Mouse (Mus musculus) urinary bladder, postnatal 25 days (tissue): Measurements from ENCODE around the gene Nkx3-2.
A peak's percentile ranks its signal among the peaks of the same experiment; 100 is the strongest.

Experiments used
- DNase-seq: peaks from one replicate; pipeline ENCODE4 v3.0.0; 2022; ENCODE audit warnings: low spot score

Nkx3-2 gene

DNA sequence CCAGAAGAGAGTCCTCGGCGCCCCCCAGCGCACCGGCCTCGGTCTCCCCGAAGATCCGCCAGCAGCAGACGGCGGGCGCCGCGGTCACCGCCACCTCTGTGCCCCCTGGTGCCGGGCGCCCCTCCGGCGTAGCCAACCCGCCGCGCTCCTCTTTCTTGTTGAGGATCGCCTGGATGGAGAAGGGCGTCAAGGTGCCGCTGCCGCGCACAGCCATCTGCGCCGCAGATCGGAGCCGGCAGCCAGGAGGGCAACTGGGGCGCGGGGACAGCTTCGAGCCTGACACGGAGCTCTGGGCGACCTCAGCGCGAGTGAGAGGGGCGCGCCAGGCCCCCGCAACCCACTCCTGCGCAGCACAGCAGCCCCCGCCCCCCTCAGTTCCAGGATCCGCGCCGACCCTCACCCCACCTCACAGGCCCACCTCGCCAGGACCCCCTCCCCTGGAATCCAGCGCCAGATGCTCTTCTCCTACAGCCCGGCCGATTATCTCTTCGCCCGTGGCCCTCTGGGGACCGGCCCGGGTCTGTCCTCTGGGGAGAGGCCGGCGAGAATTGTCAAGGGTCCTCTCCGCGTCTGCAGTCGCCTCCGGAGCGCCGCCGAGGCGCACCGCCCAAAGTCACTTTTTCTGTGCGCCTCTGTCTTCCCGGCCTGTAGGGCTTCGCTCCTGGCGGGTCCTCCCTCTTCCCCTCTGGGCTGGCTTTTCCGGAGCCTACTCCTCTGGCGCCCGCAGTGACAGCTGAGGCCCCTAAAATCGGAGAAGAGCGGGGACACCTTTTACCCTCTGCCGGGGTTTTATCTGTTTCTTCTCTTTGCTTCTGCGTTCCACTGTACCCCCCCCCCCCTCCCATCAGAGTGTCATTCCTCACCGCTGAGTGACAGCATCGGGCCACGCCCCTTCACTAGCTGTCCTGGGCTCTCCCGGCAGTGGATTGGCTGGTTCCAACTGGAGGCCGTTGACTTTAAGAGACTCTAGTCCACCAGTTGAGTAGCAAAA is at the start of gene Nkx3-2:
Gene Nkx3-2 (minus strand): TSS at position 771 of the 991 bp plus-strand sequence.
- no peak for DNase-seq

DNA sequence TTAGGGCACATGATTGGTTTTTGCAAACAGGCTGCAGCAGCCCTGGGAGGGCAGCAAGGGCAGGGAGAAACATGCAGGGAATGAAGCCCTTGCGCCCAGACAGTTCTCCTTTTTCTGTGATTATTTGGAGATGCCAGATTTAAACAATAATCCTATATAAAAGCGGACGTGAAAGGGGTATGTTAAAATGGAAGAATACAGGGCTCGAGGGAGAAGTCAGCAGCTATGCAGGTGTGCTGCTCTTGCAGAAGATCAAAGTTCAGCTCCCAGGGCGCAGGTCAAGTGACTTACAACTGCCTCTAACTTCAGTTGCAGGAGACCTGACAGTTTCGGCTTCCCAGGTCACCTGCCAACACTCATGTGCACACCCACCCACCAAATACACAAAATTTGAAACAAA is 48.2 kb upstream of the Nkx3-2 start:
- DNase-seq = no peak

GRCm38 (mm10) chr5:41811279-41811678 is 47.0 kb upstream of the Nkx3-2 start:
- no peak for DNase-seq

DNA sequence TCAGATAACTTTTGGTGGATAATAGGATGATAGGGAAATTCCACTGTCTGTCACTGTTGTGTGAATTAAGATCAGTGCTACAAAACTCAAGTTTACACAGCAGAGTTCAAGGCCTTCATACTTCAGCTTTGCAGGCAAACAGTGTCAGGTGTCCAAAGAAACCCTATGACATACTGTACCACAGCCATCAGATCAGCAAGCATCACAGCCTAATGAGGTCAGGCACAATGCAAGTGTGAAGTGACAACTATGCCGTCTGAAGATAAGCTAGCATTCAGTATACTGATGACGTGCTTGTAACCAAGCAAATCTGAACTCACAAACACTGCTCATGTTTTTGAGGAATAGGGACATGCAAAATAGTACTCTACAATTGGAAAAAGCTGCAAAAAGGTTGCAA is 43.1 kb upstream of the Nkx3-2 start:
- no peak for DNase-seq

DNA sequence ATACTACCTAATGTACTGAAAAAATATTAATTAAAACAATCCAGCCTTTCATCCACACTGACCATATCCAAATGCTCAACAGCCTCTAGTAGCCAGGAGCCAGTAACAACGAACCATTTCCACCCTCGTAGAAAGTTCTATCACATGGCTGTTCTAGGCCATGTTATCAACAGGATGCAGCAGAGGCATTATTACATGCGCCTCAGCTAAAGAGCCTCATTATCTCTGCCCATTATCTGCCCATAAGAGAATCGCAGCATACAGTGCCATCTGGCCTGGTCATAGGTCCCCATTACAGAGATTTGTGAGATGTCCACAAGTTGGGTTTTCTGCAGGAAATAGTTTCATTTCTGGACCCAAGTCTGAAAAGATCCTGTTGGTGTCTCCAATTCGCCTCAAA is 41.9 kb upstream of the Nkx3-2 start:
- no peak for DNase-seq

- DNase-seq = no peak
Observed at GRCm38 (mm10) chr5:41805085-41805484, 40.8 kb upstream of the Nkx3-2 start.

DNA sequence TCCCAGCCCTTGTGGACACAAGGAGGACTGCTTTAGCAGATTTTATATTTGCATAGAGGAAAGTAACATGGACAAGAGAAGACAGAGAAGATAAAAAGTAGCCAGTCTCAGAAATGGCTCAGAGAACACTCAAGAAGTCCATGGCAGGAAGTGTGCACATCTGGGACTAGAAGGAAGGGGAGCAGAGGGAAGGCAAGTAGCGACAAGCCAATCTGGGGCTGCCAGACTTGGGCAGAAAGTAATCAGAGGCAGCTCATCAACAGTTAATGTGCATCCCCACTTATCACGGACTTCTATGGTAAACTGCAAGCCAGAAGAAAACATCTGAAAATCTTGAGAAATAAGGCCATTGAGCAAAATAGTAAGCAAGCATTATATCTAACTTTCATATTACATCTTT is 40.3 kb upstream of the Nkx3-2 start:
- DNase-seq = no peak

DNA sequence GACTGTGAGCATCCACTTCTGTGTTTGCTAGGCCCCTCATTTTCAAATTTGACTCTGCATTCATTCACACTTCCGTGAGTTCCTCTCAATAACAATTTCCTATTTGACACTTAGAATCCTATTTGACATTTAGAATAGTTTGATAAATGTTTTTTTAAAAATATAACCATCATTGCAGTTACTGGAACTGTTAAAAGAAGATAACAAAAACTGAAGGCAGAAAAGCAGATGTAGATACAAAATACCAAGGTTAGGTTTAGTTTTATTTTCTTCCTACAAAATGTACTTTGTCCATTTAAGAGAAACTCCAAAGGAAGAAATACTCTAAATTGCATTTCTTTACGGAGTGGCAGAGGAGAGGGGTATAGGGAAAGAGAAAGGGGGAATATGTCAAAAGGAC is 37.3 kb upstream of the Nkx3-2 start:
- no peak for DNase-seq

DNA sequence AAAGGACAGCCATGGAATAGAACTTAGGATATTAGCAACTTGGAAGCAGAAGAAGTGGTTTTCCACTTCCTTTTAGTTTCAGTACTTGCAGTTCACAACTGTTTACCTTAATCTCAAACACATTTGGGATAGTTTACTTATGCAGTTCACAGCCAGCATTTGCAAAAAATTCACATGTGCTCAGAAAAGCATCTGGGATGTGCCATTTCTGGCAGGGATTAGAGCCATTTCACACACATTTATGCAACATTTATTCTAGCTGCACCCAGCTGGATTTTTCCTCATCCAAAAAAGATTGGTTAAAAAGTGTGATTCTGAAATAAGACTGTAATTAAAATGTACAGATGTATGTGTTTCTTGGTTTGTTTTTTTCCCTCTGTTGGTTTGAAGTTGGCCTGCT is 30.1 kb upstream of the Nkx3-2 start:
- no peak for DNase-seq

DNA sequence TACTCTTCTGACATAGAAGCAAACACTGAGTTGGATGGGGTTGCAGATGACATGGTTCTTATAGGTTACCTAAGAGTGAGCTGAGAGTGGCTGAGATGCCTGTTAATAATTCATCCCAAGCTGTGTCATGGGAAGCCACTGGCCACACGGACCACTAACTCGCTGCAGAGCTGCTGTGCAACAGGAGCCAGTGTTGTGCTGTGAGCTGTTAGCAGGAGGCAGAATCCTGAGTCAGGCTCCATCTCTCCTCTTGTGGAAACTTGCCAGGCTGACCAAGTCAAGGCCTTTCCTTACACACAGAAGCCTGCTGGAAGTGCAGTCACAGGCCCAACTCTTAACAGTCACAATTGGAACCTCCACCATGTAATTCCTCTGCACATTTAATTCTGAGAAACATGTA is 26.2 kb upstream of the Nkx3-2 start:
- DNase-seq = no peak

DNA sequence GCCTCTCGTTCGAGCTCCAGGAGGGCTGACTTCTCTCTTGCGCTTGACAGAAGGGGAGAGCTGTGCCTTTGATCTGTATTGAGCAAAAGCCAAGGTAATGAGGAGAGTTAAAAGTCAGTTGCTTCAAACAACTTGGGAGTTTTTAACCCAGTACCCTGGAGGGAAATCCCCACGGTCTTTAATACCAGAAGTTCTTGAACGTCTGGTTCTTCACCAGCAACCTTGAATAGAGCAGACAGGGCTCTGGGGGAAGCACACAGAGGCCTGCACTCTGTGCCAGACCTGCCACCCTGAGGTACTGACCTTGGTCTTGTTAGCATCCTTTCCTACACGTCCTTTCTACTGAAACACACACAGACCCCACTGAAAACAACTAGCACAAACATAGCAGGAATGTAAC is 24.6 kb upstream of the Nkx3-2 start:
- DNase-seq = no peak

DNA sequence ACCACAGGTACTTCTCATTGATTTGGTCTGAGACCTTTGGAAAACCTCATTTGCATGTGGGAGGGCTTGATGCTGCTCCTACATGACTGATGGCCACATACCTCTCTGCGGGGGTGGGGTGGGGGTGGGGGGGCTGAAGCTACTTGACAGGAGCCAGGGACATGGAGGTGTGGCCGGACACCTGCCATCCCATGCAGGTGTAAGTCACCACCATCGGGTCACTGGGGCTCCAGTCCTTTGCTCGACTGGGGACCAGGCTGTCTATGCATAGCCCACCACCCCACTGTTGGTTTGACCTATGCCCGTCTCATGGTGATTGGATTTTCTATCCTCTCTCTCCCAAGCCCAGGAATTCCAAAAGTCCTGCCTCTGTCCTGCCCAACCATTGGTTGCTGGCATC is 17.6 kb upstream of the Nkx3-2 start:
- no peak for DNase-seq

- DNase-seq = no peak
Observed at GRCm38 (mm10) chr5:41780026-41780425, 15.7 kb upstream of the Nkx3-2 start.

DNA sequence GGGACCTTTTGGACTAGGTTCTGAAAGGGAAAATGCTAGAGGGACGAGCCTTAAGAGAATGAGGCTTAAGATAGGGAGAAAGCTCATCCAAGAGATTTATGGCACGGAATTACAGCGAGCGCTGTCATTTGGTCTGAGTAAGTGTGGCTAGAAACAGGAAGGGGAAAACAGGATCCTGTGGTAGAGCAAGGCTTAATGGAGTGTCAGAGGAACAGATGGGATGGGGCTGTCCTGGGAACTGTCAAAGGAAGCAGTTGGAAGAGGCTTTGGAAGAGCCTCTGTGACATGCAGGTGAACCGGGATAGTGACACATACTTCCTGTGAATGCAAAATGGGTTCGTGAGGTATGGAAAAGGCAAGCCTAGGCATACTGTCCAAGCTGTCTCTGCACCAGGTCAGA is 11.4 kb upstream of the Nkx3-2 start:
- no peak for DNase-seq

- no peak for DNase-seq
Observed at GRCm38 (mm10) chr5:41775273-41775672, 11.0 kb upstream of the Nkx3-2 start.

- DNase-seq = peak; percentile 89
Observed at GRCm38 (mm10) chr5:41768382-41769040, 4.2 kb upstream of the Nkx3-2 start.

- no peak for DNase-seq
Observed at GRCm38 (mm10) chr5:41767296-41768200, 3.2 kb upstream of the Nkx3-2 start.

GRCm38 (mm10) chr5:41766406-41767010 is 2.2 kb upstream of the Nkx3-2 start:
- no peak for DNase-seq

DNA sequence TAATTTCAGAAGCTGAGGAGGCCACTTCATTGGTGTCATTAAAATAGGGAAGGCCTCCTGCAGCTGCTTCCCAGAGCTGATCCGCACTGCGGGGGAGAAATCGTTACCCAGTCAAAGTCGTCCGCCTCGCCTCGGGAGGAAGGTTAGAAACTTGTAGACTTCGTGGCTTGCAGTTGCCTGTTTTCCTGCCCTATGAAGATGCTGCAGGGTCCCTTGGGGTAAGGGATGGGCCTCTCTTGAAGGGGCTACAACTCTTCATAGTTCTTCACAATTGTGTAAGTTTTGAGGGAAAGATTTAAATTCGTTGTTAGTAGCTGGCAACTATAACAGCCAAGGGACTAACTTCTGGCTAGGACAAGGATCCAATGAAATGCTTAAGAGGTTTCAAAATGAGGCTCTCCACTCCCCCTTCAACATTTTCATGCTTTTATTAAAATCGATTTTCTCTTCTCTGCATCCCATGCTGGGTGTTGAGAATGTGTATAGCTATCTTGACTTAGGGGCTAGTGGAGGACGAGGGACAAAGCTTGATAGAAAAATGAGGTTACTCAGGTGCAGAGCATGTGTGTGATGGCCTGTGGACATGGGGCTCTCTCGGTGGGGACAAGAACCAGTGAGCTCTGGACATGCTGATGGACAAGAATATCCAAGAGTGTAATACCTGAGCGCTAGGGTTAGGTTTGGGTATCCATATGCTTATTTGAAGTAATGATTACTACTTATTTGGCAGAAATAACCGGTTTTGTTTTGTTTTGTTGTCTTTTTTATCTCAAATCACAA is 1.5 kb upstream of the Nkx3-2 start:
- no peak for DNase-seq

GRCm38 (mm10) chr5:41762947-41763730 is 1.2 kb downstream of the Nkx3-2 start:
- no peak for DNase-seq
